Mouse (Mus musculus) midbrain, embryonic 12.5 days (tissue): ENCODE data around the gene Dnttip2. TPM values are rescaled to one million over a fixed set of nuclear protein-coding genes. Genes with fewer than 3 reads are reported as not detected.

Experiments used
- ATAC-seq: fragments of 200-750 bp; cut with Nextera tagmentation; 2 replicates; pipeline ENCODE4 v1.8.0; 2017; ENCODE audit warnings: low read depth, moderate TSS enrichment, moderate library complexity; ENCODE audit not compliant: low FRiP score
- H3K27ac ChIP-seq: fragments of 300-500 bp; sonication (generic); replicated peaks from 2 replicates; pipeline ENCODE4 v1.5.1; 2016; ENCODE audit warnings: mild to moderate bottlenecking
- H3K27me3 ChIP-seq: fragments of 300-500 bp; sonication (generic); 2 replicates; pipeline ENCODE4 v1.6.1; 2016; ENCODE audit warnings: mild to moderate bottlenecking
- H3K36me3 ChIP-seq: fragments of 300-500 bp; sonication (generic); 2 replicates; pipeline ENCODE4 v1.6.1; 2016
- H3K4me1 ChIP-seq: fragments of 300-500 bp; sonication (generic); 2 replicates; pipeline ENCODE4 v1.6.1; 2016
- H3K4me2 ChIP-seq: fragments of 300-500 bp; sonication (generic); replicated peaks from 2 replicates; pipeline ENCODE4 v1.6.1; 2016; ENCODE audit warnings: mild to moderate bottlenecking, moderate library complexity
- H3K4me3 ChIP-seq: fragments of 300-500 bp; sonication (generic); 2 replicates; pipeline ENCODE4 v1.5.1; 2016; ENCODE audit warnings: mild to moderate bottlenecking
- H3K9ac ChIP-seq: fragments of 300-500 bp; sonication (generic); replicated peaks from 2 replicates; pipeline ENCODE4 v1.6.1; 2016; ENCODE audit warnings: mild to moderate bottlenecking, moderate library complexity
- H3K9me3 ChIP-seq: fragments of 300-500 bp; sonication (generic); 2 replicates; pipeline ENCODE4 v1.6.1; 2016; ENCODE audit warnings: mild to moderate bottlenecking
- WGBS: fragments of 180-500 bp; shearing (Covaris S2); methylation state at CpG from one replicate; pipeline ENCODE4 v1.1.7; 2016; 5-methylcytosine and 5-hydroxymethylcytosine counted together
- polyA plus RNA-seq: library from polyadenylated mRNA; unstranded; fragments of >200 nt; fragmentation: Nextera tagmentation; extraction: Ambion mirVana; gene quantifications from 2 replicates; pipeline ENCODE4 v1.2.1, GENCODE M21; 2016

Gene Dnttip2
- polyA plus RNA-seq, 1 experiment from 2014 or later: 83.9 TPM

GRCm38 (mm10) chr3:122292300-122293222 lies 18.4 kb downstream of the Dnttip2 start:
- WGBS: 8% methylated on average over 48 of the region's 54 CpGs
- peak overlapping the region; percentile 63 for H3K4me2 ChIP-seq
- no peaks in the 10 kb centered on the region for H3K36me3 ChIP-seq
- H3K9ac ChIP-seq: peak overlapping the region; percentile 90
- peak overlapping the region; percentile 99 for H3K27ac ChIP-seq
- H3K4me1 ChIP-seq: peaks cover 37% of the 10 kb centered on the region
- no peaks in the 10 kb centered on the region for H3K9me3 ChIP-seq
- peak; percentile 61 for ATAC-seq
- H3K27me3 ChIP-seq: no peaks in the 10 kb centered on the region
- peak overlapping the region; percentile 86 for H3K4me3 ChIP-seq

GRCm38 (mm10) chr3:122293223-122293953 lies 19.2 kb downstream of the Dnttip2 start:
- under 1% methylated on average over 87 of the region's 105 CpGs for WGBS
- peaks cover 39% of the 10 kb centered on the region for H3K4me1 ChIP-seq

DNA sequence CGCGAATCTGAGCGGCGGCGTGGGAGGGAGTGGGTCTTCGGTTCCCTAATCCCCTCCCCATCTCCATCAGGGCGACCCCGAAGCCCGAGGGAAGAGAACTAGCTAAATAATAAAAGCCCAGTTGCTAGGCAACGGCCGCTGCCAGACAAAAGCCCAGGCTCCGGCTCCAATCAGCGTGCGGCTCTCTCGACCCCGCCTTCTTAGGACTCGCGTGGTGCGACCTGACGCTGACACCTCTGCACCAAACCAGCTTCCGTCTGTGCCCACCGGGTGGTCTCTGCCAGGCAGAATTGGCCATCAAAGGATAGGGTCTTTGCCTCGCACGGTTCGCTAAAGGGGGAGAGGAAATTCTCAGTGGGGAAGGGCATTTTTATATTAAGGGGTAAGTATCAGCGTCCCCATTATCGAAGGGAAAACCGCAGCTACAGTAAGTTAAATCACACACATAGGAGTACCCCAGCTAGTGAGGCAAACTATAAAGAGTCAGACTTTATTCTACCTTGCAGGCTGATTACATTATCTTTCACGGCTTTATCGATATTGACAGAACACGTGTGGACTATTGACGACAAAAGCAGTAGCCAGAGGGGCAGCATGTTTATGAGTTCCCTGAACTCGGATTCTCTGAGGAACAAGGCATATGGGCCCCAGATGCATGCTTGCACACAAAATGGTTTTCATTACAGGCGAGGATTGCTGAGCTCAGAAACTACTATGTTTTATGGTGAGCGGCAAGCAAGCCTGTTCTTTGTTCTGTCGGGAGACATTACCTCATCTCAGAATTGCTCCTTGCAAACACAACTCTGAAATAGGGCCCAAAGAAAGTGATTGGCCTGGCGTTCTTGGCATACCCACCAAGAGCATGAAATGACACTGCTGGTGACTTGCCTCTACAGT lies 20.0 kb downstream of the Dnttip2 start, which contains the start of gene Bcar3:
Gene Bcar3, plus strand, starts transcription at position 183 of the 897 bp plus-strand sequence.
- Histone ChIP-seq H3K27me3 (no peaks in the 10 kb centered on the region), H3K27ac (peak within 1 kb of the TSS; percentile 99), H3K4me2 (peak within 1 kb of the TSS; percentile 63), H3K4me3 (peak within 1 kb of the TSS; percentile 86), H3K36me3 (no peaks in the 10 kb centered on the region), H3K9ac (peak within 1 kb of the TSS; percentile 90), H3K9me3 (no peaks in the 10 kb centered on the region), H3K4me1 (peaks cover 46% of the 10 kb centered on the region)
- ATAC-seq: peak; percentile 87
- 4% methylated on average over 37 of the region's 37 CpGs for WGBS

More at GRCm38 (mm10) chr3:122293223-122293953, 19.2 kb downstream of the Dnttip2 start:
- H3K27me3 ChIP-seq: no peaks in the 10 kb centered on the region
- H3K36me3 ChIP-seq: no peaks in the 10 kb centered on the region
- no peaks in the 10 kb centered on the region for H3K9me3 ChIP-seq
- H3K9ac ChIP-seq: peak overlapping the region; percentile 90
- ATAC-seq: peak; percentile 68
- peak overlapping the region; percentile 86 for H3K4me3 ChIP-seq
- H3K27ac ChIP-seq: peak overlapping the region; percentile 99
- peak overlapping the region; percentile 63 for H3K4me2 ChIP-seq

DNA sequence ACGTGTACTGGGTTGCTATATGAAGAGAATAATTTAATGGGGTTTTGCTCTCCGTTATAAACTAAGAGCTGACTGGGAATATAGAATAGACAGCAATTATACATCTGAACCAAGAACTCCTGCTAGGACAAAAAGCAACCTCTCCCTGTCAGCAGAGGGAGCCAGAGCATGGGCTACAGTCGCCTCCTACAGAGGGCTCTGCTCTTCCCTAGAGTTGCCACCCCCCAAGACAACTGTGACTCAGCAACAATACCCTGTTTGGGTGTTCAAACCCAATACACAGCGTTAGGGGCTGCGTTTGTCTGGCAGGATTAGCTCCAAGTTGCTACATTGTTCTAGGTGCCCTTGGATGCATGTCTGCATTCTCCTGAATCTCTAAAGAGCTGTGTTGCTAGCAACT lies 21.3 kb downstream of the Dnttip2 start:
- Histone ChIP-seq H3K9ac (no peak overlapping the region), H3K27me3 (no peaks in the 10 kb centered on the region), H3K27ac (peak overlapping the region; percentile 99), H3K4me3 (no peak overlapping the region), H3K4me2 (no peak overlapping the region), H3K9me3 (no peaks in the 10 kb centered on the region), H3K36me3 (no peaks in the 10 kb centered on the region), H3K4me1 (peaks cover 46% of the 10 kb centered on the region)
- ATAC-seq: no peak
- 9% methylated on average over 5 of the region's 5 CpGs for WGBS

DNA sequence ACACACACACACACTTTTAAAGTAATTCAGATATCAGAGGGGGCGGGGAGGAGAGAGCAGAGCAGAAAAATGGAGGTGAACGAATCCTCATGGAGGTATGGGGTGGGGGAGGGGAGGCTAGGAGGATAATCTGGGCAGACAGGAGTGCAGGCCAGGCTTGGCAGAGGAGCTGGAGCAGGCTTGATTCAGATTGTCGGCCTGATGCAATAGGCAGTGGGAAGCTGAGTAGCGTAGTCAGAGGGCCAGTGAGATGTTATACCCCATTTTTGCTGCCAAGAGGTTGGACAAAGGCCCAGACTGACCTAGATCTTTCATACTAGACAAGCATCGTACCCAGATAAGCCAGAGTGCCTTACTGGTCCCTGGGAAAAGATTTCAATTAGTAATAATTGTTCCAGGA lies 22.8 kb downstream of the Dnttip2 start:
- H3K27me3 ChIP-seq: peaks cover 4% of the 10 kb centered on the region; the same call in 1 of the 2 replicates
- no peak overlapping the region for H3K9ac ChIP-seq
- H3K4me1 ChIP-seq: peaks cover 39% of the 10 kb centered on the region
- H3K4me3 ChIP-seq: no peak overlapping the region
- 64% methylated on average over 5 of the region's 5 CpGs for WGBS
- no peaks in the 10 kb centered on the region for H3K36me3 ChIP-seq
- no peak overlapping the region for H3K4me2 ChIP-seq
- H3K27ac ChIP-seq: no peak overlapping the region
- ATAC-seq: no peak
- H3K9me3 ChIP-seq: no peaks in the 10 kb centered on the region

GRCm38 (mm10) chr3:122300983-122301919 lies 27.1 kb downstream of the Dnttip2 start:
- H3K27me3 ChIP-seq: peaks cover 4% of the 10 kb centered on the region; the same call in 1 of the 2 replicates
- no peaks in the 10 kb centered on the region for H3K9me3 ChIP-seq
- 75% methylated on average over 9 of the region's 9 CpGs for WGBS
- no peak overlapping the region for H3K4me3 ChIP-seq
- H3K9ac ChIP-seq: no peak overlapping the region
- no peak overlapping the region for H3K27ac ChIP-seq
- peaks cover 14% of the 10 kb centered on the region for H3K4me1 ChIP-seq
- ATAC-seq: no peak
- H3K36me3 ChIP-seq: no peaks in the 10 kb centered on the region
- H3K4me2 ChIP-seq: no peak overlapping the region

GRCm38 (mm10) chr3:122304560-122304959 lies 30.4 kb downstream of the Dnttip2 start:
- WGBS: 86% methylated on average over 4 of the region's 4 CpGs
- H3K9ac ChIP-seq: no peak overlapping the region
- no peak overlapping the region for H3K4me2 ChIP-seq
- peaks cover 8% of the 10 kb centered on the region; the same call in 1 of the 2 replicates for H3K27me3 ChIP-seq
- no peaks in the 10 kb centered on the region for H3K9me3 ChIP-seq
- ATAC-seq: no peak
- no peaks in the 10 kb centered on the region for H3K36me3 ChIP-seq
- no peak overlapping the region for H3K4me3 ChIP-seq
- no peak overlapping the region for H3K27ac ChIP-seq
- H3K4me1 ChIP-seq: no peaks in the 10 kb centered on the region

DNA sequence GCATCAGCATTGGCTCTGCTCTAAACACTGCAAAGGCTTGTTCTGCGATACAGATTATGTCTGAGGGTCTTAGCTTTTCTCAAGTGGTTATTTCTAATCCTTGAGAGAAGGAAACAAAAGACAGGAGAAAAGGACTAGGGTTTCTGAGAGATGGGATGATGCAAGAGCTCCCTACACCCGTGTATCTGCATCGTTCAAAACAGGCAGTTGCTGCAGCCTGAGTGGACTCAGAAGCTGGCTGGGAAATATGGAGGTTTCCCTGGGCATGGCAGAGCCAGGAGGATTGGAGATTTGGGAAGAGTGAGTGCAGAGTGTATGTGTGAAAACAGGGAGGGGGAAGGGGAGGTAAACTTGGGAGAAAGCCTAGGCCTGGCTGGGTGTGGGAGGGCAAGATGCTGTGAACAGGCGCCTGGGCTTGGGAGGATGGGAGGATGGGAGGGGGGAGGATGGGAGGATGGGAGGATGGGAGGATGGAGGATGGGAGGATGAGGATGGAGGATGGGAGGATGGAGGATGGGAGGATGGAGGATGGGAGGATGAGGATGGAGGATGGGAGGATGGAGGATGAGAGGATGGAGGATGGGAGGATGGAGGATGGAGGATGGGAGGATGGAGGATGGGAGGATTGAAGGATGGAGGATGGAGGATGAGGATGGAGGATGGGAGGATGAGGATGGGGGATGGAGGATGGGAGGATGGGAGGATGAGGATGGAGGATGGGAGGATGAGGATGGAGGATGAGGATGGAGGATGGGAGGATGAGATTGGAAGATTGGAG lies 33.9 kb downstream of the Dnttip2 start:
- Histone ChIP-seq H3K27me3 (peaks cover 4% of the 10 kb centered on the region; the same call in 1 of the 2 replicates), H3K4me3 (no peak overlapping the region), H3K36me3 (no peaks in the 10 kb centered on the region), H3K27ac (no peak overlapping the region), H3K4me2 (no peak overlapping the region), H3K9me3 (no peaks in the 10 kb centered on the region), H3K9ac (no peak overlapping the region; the same call in 1 of the 2 replicates), H3K4me1 (no peaks in the 10 kb centered on the region)
- ATAC-seq: no peak
- WGBS: 44% methylated on average over 4 of the region's 4 CpGs

- Histone ChIP-seq H3K9ac (no peak overlapping the region), H3K4me1 (peaks cover 3% of the 10 kb centered on the region; the same call in 1 of the 2 replicates), H3K4me3 (no peak overlapping the region), H3K9me3 (no peaks in the 10 kb centered on the region), H3K27ac (no peak overlapping the region), H3K4me2 (no peak overlapping the region), H3K36me3 (no peaks in the 10 kb centered on the region), H3K27me3 (peaks cover 4% of the 10 kb centered on the region; the same call in 1 of the 2 replicates)
- 37% methylated on average over 6 of the region's 6 CpGs for WGBS
- ATAC-seq: no peak
These were observed 34.8 kb downstream of the Dnttip2 start for GRCm38 (mm10) chr3:122308981-122309380.

GRCm38 (mm10) chr3:122312078-122312477 lies 37.9 kb downstream of the Dnttip2 start:
- no peak overlapping the region for H3K27ac ChIP-seq
- no peaks in the 10 kb centered on the region for H3K36me3 ChIP-seq
- H3K9ac ChIP-seq: no peak overlapping the region
- H3K4me3 ChIP-seq: no peak overlapping the region
- 18% methylated on average over 2 of the region's 2 CpGs for WGBS
- H3K4me1 ChIP-seq: peaks cover 13% of the 10 kb centered on the region
- H3K4me2 ChIP-seq: no peak overlapping the region
- peak; percentile 13; the same call in 1 of the 2 replicates for ATAC-seq
- H3K9me3 ChIP-seq: no peaks in the 10 kb centered on the region
- peaks cover 4% of the 10 kb centered on the region; the same call in 1 of the 2 replicates for H3K27me3 ChIP-seq
